Comparison of ENCODE assay signal across 13 mouse cellular contexts in genomic region chr2:158316371-158316770, GRCm38 (mm10). TPM values are rescaled to one million over a fixed set of nuclear protein-coding genes. Genes with fewer than 3 reads are reported as not detected.
DNase-seq lines count a peak whose midpoint lies in the region; ATAC-seq and TF ChIP-seq lines count a peak whose summit lies in the region.
"Had no signal": no experiment of that assay in that cellular context is flagged by ENCODE, and none has a peak within 500 bp of the region (broad histone marks: within the 10 kb centered on the region; RNA-seq: fewer than 3 reads in every experiment).

No protein-coding gene starts in this region.

- H3K27me3 ChIP-seq in intestine, postnatal 0 days (replicated peaks; ENCODE audit: control insufficient read depth, insufficient read depth, low read length): no peaks in the 10 kb centered on the region
- H3K27me3 ChIP-seq in intestine, embryonic 15.5 days (replicated peaks): no peaks in the 10 kb centered on the region
- H3K27me3 ChIP-seq in ES-Bruce4 (ENCODE audit: control insufficient read depth, insufficient read depth, low read length, poor library complexity, severe bottlenecking): no peaks in the 10 kb centered on the region
- no peaks in the 10 kb centered on the region for H3K27me3 ChIP-seq in kidney, embryonic 15.5 days
- no peaks in the 10 kb centered on the region for H3K27me3 ChIP-seq in intestine, embryonic 16.5 days (replicated peaks; ENCODE audit: control insufficient read depth, insufficient read depth, low read length)
- H3K27me3 ChIP-seq: forebrain, embryonic 13.5 days; neural tube, embryonic 12.5 days had no signal

- no peak for TF ChIP-seq POLR2A in ES-Bruce4 (IDR thresholded peaks at IDR 0.05; ENCODE audit: insufficient read depth, low read length)

- no peak for TF ChIP-seq EP300 in ES-Bruce4 (IDR thresholded peaks at IDR 0.05; ENCODE audit: insufficient read depth, low read depth, low read length)

- no peaks in the 10 kb centered on the region for H3K4me1 ChIP-seq in intestine, postnatal 0 days (replicated peaks; ENCODE audit: control insufficient read depth, insufficient read depth, low read length)
- no peaks in the 10 kb centered on the region for H3K4me1 ChIP-seq in intestine, embryonic 15.5 days (replicated peaks)
- H3K4me1 ChIP-seq in ES-Bruce4 (ENCODE audit: control insufficient read depth, insufficient read depth, low read length): no peaks in the 10 kb centered on the region
- peaks cover 3% of the 10 kb centered on the region for H3K4me1 ChIP-seq in kidney, embryonic 15.5 days
- no peaks in the 10 kb centered on the region for H3K4me1 ChIP-seq in intestine, embryonic 16.5 days (ENCODE audit: control insufficient read depth, insufficient read depth, low read length)
- H3K4me1 ChIP-seq: neural tube, embryonic 12.5 days had no signal

- DNase-seq in 3134 (ENCODE audit: extremely low read depth, insufficient read length, low spot score): peak; percentile 15
- no peak for DNase-seq in yolk sac, embryonic 10.5 days (ENCODE audit: low spot score)
- DNase-seq in adrenal gland, postnatal 10 days: no peak

- 66% methylated on average over 8 of the region's 8 CpGs for WGBS in intestine, postnatal 0 days
- WGBS in intestine, embryonic 15.5 days: 66% methylated on average over 8 of the region's 8 CpGs
- WGBS in kidney, embryonic 15.5 days: 66% methylated on average over 8 of the region's 8 CpGs
- 69% methylated on average over 8 of the region's 8 CpGs for WGBS in intestine, embryonic 16.5 days

- no peak overlapping the region for H3K4me3 ChIP-seq in intestine, postnatal 0 days (ENCODE audit: low read depth, low read length)
- H3K4me3 ChIP-seq in intestine, embryonic 15.5 days (replicated peaks): no peak overlapping the region
- no peak overlapping the region for H3K4me3 ChIP-seq in ES-Bruce4 (ENCODE audit: low read depth, low read length)
- H3K4me3 ChIP-seq in kidney, embryonic 15.5 days (replicated peaks): no peak overlapping the region
- H3K4me3 ChIP-seq in intestine, embryonic 16.5 days (ENCODE audit: low read length): no peak overlapping the region
- H3K4me3 ChIP-seq: forebrain, embryonic 13.5 days; neural tube, embryonic 12.5 days had no signal

- no peaks in the 10 kb centered on the region for H3K36me3 ChIP-seq in intestine, postnatal 0 days (ENCODE audit: control insufficient read depth, insufficient read depth)
- no peaks in the 10 kb centered on the region for H3K36me3 ChIP-seq in intestine, embryonic 15.5 days
- H3K36me3 ChIP-seq in ES-Bruce4 (ENCODE audit: control insufficient read depth, insufficient read depth, low read length, poor library complexity, severe bottlenecking): no peaks in the 10 kb centered on the region
- H3K36me3 ChIP-seq in kidney, embryonic 15.5 days: 0 out of 2 replicates have a peak, but pooled peaks cover 4% of the 10 kb centered on the region
- H3K36me3 ChIP-seq in intestine, embryonic 16.5 days (ENCODE audit: control insufficient read depth, insufficient read depth, low read length): no peaks in the 10 kb centered on the region
- H3K36me3 ChIP-seq: neural tube, embryonic 12.5 days had no signal

- no peak overlapping the region for H3K9ac ChIP-seq in intestine, postnatal 0 days (ENCODE audit: low read depth, low read length)
- H3K9ac ChIP-seq in intestine, embryonic 15.5 days: no peak overlapping the region
- no peak overlapping the region for H3K9ac ChIP-seq in ES-Bruce4 (ENCODE audit: low read depth, poor library complexity, severe bottlenecking)
- H3K9ac ChIP-seq in kidney, embryonic 15.5 days: no peak overlapping the region
- H3K9ac ChIP-seq in intestine, embryonic 16.5 days (ENCODE audit: low read depth, low read length): no peak overlapping the region
- H3K9ac ChIP-seq: forebrain, embryonic 13.5 days; neural tube, embryonic 12.5 days had no signal

- H3K27ac ChIP-seq in intestine, postnatal 0 days (ENCODE audit: low read depth, low read length): no peak overlapping the region
- no peak overlapping the region for H3K27ac ChIP-seq in intestine, embryonic 15.5 days
- H3K27ac ChIP-seq in ES-Bruce4 (ENCODE audit: insufficient read depth, low read length): no peak overlapping the region
- H3K27ac ChIP-seq in kidney, embryonic 15.5 days: no peak overlapping the region
- no peak overlapping the region for H3K27ac ChIP-seq in intestine, embryonic 16.5 days (ENCODE audit: low read length)
- H3K27ac ChIP-seq: forebrain, embryonic 13.5 days; neural tube, embryonic 12.5 days had no signal

- H3K4me2 ChIP-seq in intestine, postnatal 0 days (replicated peaks; ENCODE audit: low read depth): no peak overlapping the region
- no peak overlapping the region for H3K4me2 ChIP-seq in intestine, embryonic 15.5 days (replicated peaks)
- H3K4me2 ChIP-seq in kidney, embryonic 15.5 days: no peak overlapping the region
- no peak overlapping the region for H3K4me2 ChIP-seq in intestine, embryonic 16.5 days (ENCODE audit: low read depth, low read length)
- H3K4me2 ChIP-seq: forebrain, embryonic 13.5 days; neural tube, embryonic 12.5 days had no signal

- ATAC-seq in intestine, postnatal 0 days: no peak
- ATAC-seq in intestine, embryonic 15.5 days: no peak
- ATAC-seq in kidney, embryonic 15.5 days (replicated peaks; ENCODE audit: low FRiP score): 0 out of 2 replicates have a peak, but pooled peaks have one; percentile 10
- no peak for ATAC-seq in intestine, embryonic 16.5 days

- peak; percentile 50 for TF ChIP-seq CTCF in intestine, postnatal 0 days (IDR thresholded peaks at IDR 0.05; ENCODE audit: low read depth)
- TF ChIP-seq CTCF in ES-Bruce4 (IDR thresholded peaks at IDR 0.05; ENCODE audit: low read depth, low read length): peak; percentile 65

- no peaks in the 10 kb centered on the region for H3K9me3 ChIP-seq in intestine, postnatal 0 days (ENCODE audit: control insufficient read depth)
- no peaks in the 10 kb centered on the region for H3K9me3 ChIP-seq in intestine, embryonic 15.5 days
- H3K9me3 ChIP-seq in ES-Bruce4 (replicated peaks; ENCODE audit: control insufficient read depth, insufficient read depth, low read length, poor library complexity, severe bottlenecking): no peaks in the 10 kb centered on the region
- H3K9me3 ChIP-seq in kidney, embryonic 15.5 days (replicated peaks): no peaks in the 10 kb centered on the region
- no peaks in the 10 kb centered on the region for H3K9me3 ChIP-seq in intestine, embryonic 16.5 days (ENCODE audit: control insufficient read depth, low read length)
- H3K9me3 ChIP-seq: forebrain, embryonic 13.5 days; neural tube, embryonic 12.5 days had no signal

RNA-seq across cellular contexts. Expression of gene Lbp, which starts 10.1 kb away (rescaled TPM):
- polyA plus RNA-seq in intestine, postnatal 0 days (2015; fragmentation: Nextera tagmentation; extraction: Ambion mirVana): 4.9 and 6.2 TPM in 2 replicates
- polyA plus RNA-seq in intestine, embryonic 15.5 days (2015; fragmentation: Nextera tagmentation; extraction: Ambion mirVana): 5.4 and 5.5 TPM in 2 replicates
- 0.43 and 0.46 TPM in 2 replicates for polyA plus RNA-seq in ES-Bruce4 (2011; ENCODE audit: insufficient read depth, insufficient read length, low read depth, missing spikeins)
- 24.7 and 27.2 TPM in 2 replicates for polyA plus RNA-seq in kidney, embryonic 15.5 days (2015; fragmentation: Nextera tagmentation; extraction: Ambion mirVana)
- polyA plus RNA-seq in intestine, embryonic 16.5 days (2015; fragmentation: Nextera tagmentation; extraction: Ambion mirVana): 3.8 and 4.6 TPM in 2 replicates
- 10 to 100 TPM; 33.3 to 70.2 TPM for total RNA-seq in adrenal gland, postnatal 10 days (2021)

RNA-seq across cellular contexts. Expression of gene Bpi, which starts 58.5 kb away (rescaled TPM):
- not detected in 2 replicates for polyA plus RNA-seq in intestine, postnatal 0 days (2015; fragmentation: Nextera tagmentation; extraction: Ambion mirVana)
- polyA plus RNA-seq in intestine, embryonic 15.5 days (2015; fragmentation: Nextera tagmentation; extraction: Ambion mirVana): not detected in 2 replicates
- not detected in 2 replicates for polyA plus RNA-seq in ES-Bruce4 (2011; ENCODE audit: insufficient read depth, insufficient read length, low read depth, missing spikeins)
- polyA plus RNA-seq in kidney, embryonic 15.5 days (2015; fragmentation: Nextera tagmentation; extraction: Ambion mirVana): 0.08 and 0.17 TPM in 2 replicates
- polyA plus RNA-seq in intestine, embryonic 16.5 days (2015; fragmentation: Nextera tagmentation; extraction: Ambion mirVana): not detected in 2 replicates
- total RNA-seq in adrenal gland, postnatal 10 days (2021): not detected
- total RNA-seq: adrenal gland, postnatal 36 days; heart, postnatal 10 days had no signal
- polyA plus RNA-seq: forebrain, embryonic 13.5 days; limb, embryonic 11.5 days; neural tube, embryonic 12.5 days had no signal

RNA-seq across cellular contexts. Expression of gene Snhg11, which starts 59.1 kb away (rescaled TPM):
- polyA plus RNA-seq in intestine, postnatal 0 days (2015; fragmentation: Nextera tagmentation; extraction: Ambion mirVana): 1.9 and 3.0 TPM in 2 replicates
- polyA plus RNA-seq in intestine, embryonic 15.5 days (2015; fragmentation: Nextera tagmentation; extraction: Ambion mirVana): 4.8 and 7.0 TPM in 2 replicates
- polyA plus RNA-seq in ES-Bruce4 (2011; ENCODE audit: insufficient read depth, insufficient read length, low read depth, missing spikeins): 39.8 and 41.0 TPM in 2 replicates
- 4.9 and 8.0 TPM in 2 replicates for polyA plus RNA-seq in kidney, embryonic 15.5 days (2015; fragmentation: Nextera tagmentation; extraction: Ambion mirVana)
- polyA plus RNA-seq in intestine, embryonic 16.5 days (2015; fragmentation: Nextera tagmentation; extraction: Ambion mirVana): 4.6 and 5.7 TPM in 2 replicates
- 10 to 100 TPM in 1 of 2 experiments, 1 to 10 TPM in 1; 3.6 to 15.0 TPM for total RNA-seq in adrenal gland, postnatal 10 days (2021)
